Mouse (Mus musculus): ENCODE measurements around the gene Cct6b. TPM values are rescaled to one million over a fixed set of nuclear protein-coding genes. Genes with fewer than 3 reads are reported as not detected.
"Not testable (repeated sequence)": the region's sequence is repeated elsewhere in the genome, so short reads cannot be mapped to it uniquely, and the experiment has no call there.

Gene Cct6b
- polyA plus RNA-seq, 1 experiment from 2014 or later: 0.41 TPM

- no peak overlapping the region for H3K27ac ChIP-seq
- 76% methylated on average over 6 of the region's 6 CpGs for WGBS
- H3K36me3 ChIP-seq: no peaks in the 10 kb centered on the region
- no peak for DNase-seq (ENCODE audit: low spot score)
- H3K9me3 ChIP-seq: no peaks in the 10 kb centered on the region
- H3K4me1 ChIP-seq (replicated peaks): no peaks in the 10 kb centered on the region
- no peaks in the 10 kb centered on the region for H3K27me3 ChIP-seq (ENCODE audit: insufficient read depth, poor library complexity, severe bottlenecking)
- no peak overlapping the region for H3K4me3 ChIP-seq
Measured at GRCm38 (mm10) chr11:82752349-82753115, 11.6 kb downstream of the Cct6b start.

GRCm38 (mm10) chr11:82746857-82747366 lies 17.2 kb downstream of the Cct6b start:
- Histone ChIP-seq H3K9me3 (no peaks in the 10 kb centered on the region), H3K27ac (no peak overlapping the region), H3K4me3 (no peak overlapping the region), H3K36me3 (no peaks in the 10 kb centered on the region), H3K27me3 (ENCODE audit: insufficient read depth, poor library complexity, severe bottlenecking) (no peaks in the 10 kb centered on the region), H3K4me1 (replicated peaks) (no peaks in the 10 kb centered on the region)
- no peak for DNase-seq (ENCODE audit: low spot score)
- 80% methylated on average over 8 of the region's 8 CpGs for WGBS

GRCm38 (mm10) chr11:82746138-82746537 lies 18.0 kb downstream of the Cct6b start:
- Histone ChIP-seq H3K36me3 (no peaks in the 10 kb centered on the region), H3K9me3 (no peaks in the 10 kb centered on the region), H3K27me3 (ENCODE audit: insufficient read depth, poor library complexity, severe bottlenecking) (no peaks in the 10 kb centered on the region), H3K4me3 (no peak overlapping the region), H3K27ac (no peak overlapping the region), H3K4me1 (replicated peaks) (peaks cover under 1% of the 10 kb centered on the region; the same call in 1 of the 2 replicates)
- DNase-seq (ENCODE audit: low spot score): peak; percentile 23
- WGBS: 35% methylated on average over 6 of the region's 6 CpGs

GRCm38 (mm10) chr11:82739006-82739405 lies 25.1 kb downstream of the Cct6b start:
- Histone ChIP-seq H3K9me3 (no peaks in the 10 kb centered on the region), H3K27ac (no peak overlapping the region), H3K4me3 (no peak overlapping the region), H3K36me3 (no peaks in the 10 kb centered on the region), H3K4me1 (replicated peaks) (peaks cover 6% of the 10 kb centered on the region), H3K27me3 (ENCODE audit: insufficient read depth, poor library complexity, severe bottlenecking) (no peaks in the 10 kb centered on the region)
- no peak for DNase-seq (ENCODE audit: low spot score)

- Histone ChIP-seq H3K4me3 (no peak overlapping the region), H3K9me3 (no peaks in the 10 kb centered on the region), H3K4me1 (replicated peaks) (no peaks in the 10 kb centered on the region), H3K27me3 (ENCODE audit: insufficient read depth, poor library complexity, severe bottlenecking) (no peaks in the 10 kb centered on the region), H3K27ac (no peak overlapping the region), H3K36me3 (no peaks in the 10 kb centered on the region)
- DNase-seq (ENCODE audit: low spot score): no peak
Measured at GRCm38 (mm10) chr11:82734227-82734626, 29.9 kb downstream of the Cct6b start.

- WGBS: 96% methylated on average over 2 of the region's 2 CpGs
Measured at GRCm38 (mm10) chr11:82726862-82727261, 37.3 kb downstream of the Cct6b start.

GRCm38 (mm10) chr11:82719294-82719693 lies 44.8 kb downstream of the Cct6b start:
- Histone ChIP-seq H3K4me3 (no peak overlapping the region), H3K27me3 (ENCODE audit: insufficient read depth, poor library complexity, severe bottlenecking) (no peaks in the 10 kb centered on the region), H3K27ac (no peak overlapping the region), H3K9me3 (no peaks in the 10 kb centered on the region), H3K4me1 (replicated peaks) (no peaks in the 10 kb centered on the region), H3K36me3 (no peaks in the 10 kb centered on the region)
- 87% methylated on average over 12 of the region's 12 CpGs for WGBS
- no peak for DNase-seq (ENCODE audit: low spot score)

More at GRCm38 (mm10) chr11:82726862-82727261, 37.3 kb downstream of the Cct6b start:
- no peak for DNase-seq (ENCODE audit: low spot score)
- Histone ChIP-seq H3K4me1 (replicated peaks) (no peaks in the 10 kb centered on the region), H3K9me3 (no peaks in the 10 kb centered on the region), H3K4me3 (no peak overlapping the region), H3K36me3 (no peaks in the 10 kb centered on the region), H3K27me3 (ENCODE audit: insufficient read depth, poor library complexity, severe bottlenecking) (no peaks in the 10 kb centered on the region), H3K27ac (no peak overlapping the region)

GRCm38 (mm10) chr11:82712681-82713080 lies 51.4 kb downstream of the Cct6b start:
- no peaks in the 10 kb centered on the region for H3K36me3 ChIP-seq
- no peak overlapping the region for H3K27ac ChIP-seq
- no peak for DNase-seq (ENCODE audit: low spot score)
- no peaks in the 10 kb centered on the region for H3K27me3 ChIP-seq (ENCODE audit: insufficient read depth, poor library complexity, severe bottlenecking)
- H3K4me1 ChIP-seq (replicated peaks): no peaks in the 10 kb centered on the region
- H3K9me3 ChIP-seq: no peaks in the 10 kb centered on the region
- no peak overlapping the region for H3K4me3 ChIP-seq
- 89% methylated on average over 3 of the region's 3 CpGs for WGBS

GRCm38 (mm10) chr11:82708934-82709333 lies 55.2 kb downstream of the Cct6b start:
- WGBS: 83% methylated on average over 4 of the region's 4 CpGs
- H3K4me1 ChIP-seq (replicated peaks): no peaks in the 10 kb centered on the region
- DNase-seq (ENCODE audit: low spot score): no peak
- no peak overlapping the region for H3K4me3 ChIP-seq
- no peaks in the 10 kb centered on the region for H3K9me3 ChIP-seq
- no peaks in the 10 kb centered on the region for H3K27me3 ChIP-seq (ENCODE audit: insufficient read depth, poor library complexity, severe bottlenecking)
- H3K36me3 ChIP-seq: no peaks in the 10 kb centered on the region
- no peak overlapping the region for H3K27ac ChIP-seq

- no peaks in the 10 kb centered on the region for H3K4me1 ChIP-seq (replicated peaks)
- no peak overlapping the region for H3K27ac ChIP-seq
- H3K9me3 ChIP-seq: no peaks in the 10 kb centered on the region
- H3K4me3 ChIP-seq: no peak overlapping the region
- DNase-seq (ENCODE audit: low spot score): no peak
- no peaks in the 10 kb centered on the region for H3K27me3 ChIP-seq (ENCODE audit: insufficient read depth, poor library complexity, severe bottlenecking)
- 77% methylated on average over 6 of the region's 6 CpGs for WGBS
- no peaks in the 10 kb centered on the region for H3K36me3 ChIP-seq
Measured at GRCm38 (mm10) chr11:82705082-82705481, 59.0 kb downstream of the Cct6b start.

- H3K4me1 ChIP-seq (replicated peaks): no peaks in the 10 kb centered on the region
- H3K9me3 ChIP-seq: no peaks in the 10 kb centered on the region
- no peaks in the 10 kb centered on the region for H3K36me3 ChIP-seq
- DNase-seq (ENCODE audit: low spot score): no peak
- H3K27me3 ChIP-seq (ENCODE audit: insufficient read depth, poor library complexity, severe bottlenecking): no peaks in the 10 kb centered on the region
- H3K27ac ChIP-seq: no peak overlapping the region
- 86% methylated on average over 11 of the region's 11 CpGs for WGBS
- H3K4me3 ChIP-seq: no peak overlapping the region
Measured at GRCm38 (mm10) chr11:82699865-82700410, 64.2 kb downstream of the Cct6b start.

- H3K27ac ChIP-seq: no peak overlapping the region
- H3K36me3 ChIP-seq: no peaks in the 10 kb centered on the region
- DNase-seq (ENCODE audit: low spot score): no peak
- WGBS: 67% methylated on average over 7 of the region's 7 CpGs
- no peaks in the 10 kb centered on the region for H3K27me3 ChIP-seq (ENCODE audit: insufficient read depth, poor library complexity, severe bottlenecking)
- H3K9me3 ChIP-seq: no peaks in the 10 kb centered on the region
- H3K4me3 ChIP-seq: no peak overlapping the region
- peaks cover 4% of the 10 kb centered on the region; the same call in 1 of the 2 replicates for H3K4me1 ChIP-seq (replicated peaks)
Measured at GRCm38 (mm10) chr11:82695930-82696329, 68.2 kb downstream of the Cct6b start.

- H3K9me3 ChIP-seq; DNase-seq (ENCODE audit: low spot score); H3K4me1 ChIP-seq (replicated peaks); H3K27me3 ChIP-seq (ENCODE audit: insufficient read depth, poor library complexity, severe bottlenecking); H3K27ac ChIP-seq; H3K4me3 ChIP-seq; H3K36me3 ChIP-seq: not testable (repeated sequence)
Measured at GRCm38 (mm10) chr11:82694947-82695346, 69.2 kb downstream of the Cct6b start.
